Mouse (Mus musculus): ENCODE measurements around the gene Dynll1. TPM values are rescaled to one million over a fixed set of nuclear protein-coding genes. Genes with fewer than 3 reads are reported as not detected.

Gene Dynll1
- total and polyA plus RNA-seq, 3 experiments: 561 to 740 (median 736) TPM

DNA sequence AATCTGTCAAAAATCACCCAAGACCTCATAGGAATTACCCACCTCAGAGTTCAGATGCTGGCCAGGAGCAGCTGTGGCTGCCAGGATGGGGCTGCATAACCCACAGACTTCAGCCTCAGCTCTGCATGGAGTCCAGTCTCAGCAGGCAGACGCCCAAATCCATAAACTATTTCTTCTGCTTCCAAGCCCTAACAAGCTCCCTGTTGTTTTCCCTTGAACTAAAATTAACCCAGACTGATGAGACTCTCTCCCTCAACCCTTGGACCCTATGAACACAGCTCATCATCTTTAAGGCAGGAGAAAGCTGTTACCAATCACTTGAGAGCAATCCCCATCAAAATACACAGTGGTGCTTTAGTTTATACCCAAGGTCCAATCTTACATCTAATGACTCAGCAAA, 45.3 kb downstream of the Dynll1 start:
- no peak overlapping the region for H3K4me3 ChIP-seq (ENCODE audit: control insufficient read depth in 1 of 2, insufficient read depth in 1 of 2, low read depth in 2 of 2, low read length in 2 of 2)
- H3K27ac ChIP-seq (ENCODE audit: control insufficient read depth, low read depth, low read length): no peak overlapping the region
- no peak for DNase-seq (ENCODE audit: low read depth, low spot score)
- H3K9ac ChIP-seq (ENCODE audit: control insufficient read depth, low read depth, low read length, poor library complexity, severe bottlenecking): no peak overlapping the region
- H3K79me2 ChIP-seq (ENCODE audit: control insufficient read depth, insufficient read depth, low read length, poor library complexity): no peaks in the 10 kb centered on the region
- TF ChIP-seq UBTF (IDR thresholded peaks at IDR 0.05; ENCODE audit: borderline replicate concordance, insufficient read depth, low read depth, low read length): no peak
- no peak for TF ChIP-seq ZMIZ1 (IDR thresholded peaks at IDR 0.05; ENCODE audit: low read depth, low read length)
- no peak for TF ChIP-seq MAZ (IDR thresholded peaks at IDR 0.05; ENCODE audit: low read depth, low read length)
- no peak for TF ChIP-seq TBP (IDR thresholded peaks at IDR 0.05; ENCODE audit: low read depth, low read length)
- TF ChIP-seq USF1 (IDR thresholded peaks at IDR 0.05; ENCODE audit: low read depth, low read length): no peak
- TF ChIP-seq ZKSCAN1 (IDR thresholded peaks at IDR 0.05; ENCODE audit: low read depth, low read length): no peak
- no peak for TF ChIP-seq MYB (IDR thresholded peaks at IDR 0.05; ENCODE audit: low read depth, low read length)
- TF ChIP-seq JUND (IDR thresholded peaks at IDR 0.05; ENCODE audit: low read depth, low read length): no peak
- TF ChIP-seq ETS1 (IDR thresholded peaks at IDR 0.05; ENCODE audit: low read depth, low read length): no peak
- no peak for TF ChIP-seq ZC3H11A (IDR thresholded peaks at IDR 0.05; ENCODE audit: low read depth, low read length)
- no peak for TF ChIP-seq EP300 (IDR thresholded peaks at IDR 0.05; ENCODE audit: low read depth in 1 of 2, low read length in 2 of 2)
- no peak for TF ChIP-seq CHD2 (IDR thresholded peaks at IDR 0.05; ENCODE audit: low read length)
- no peak for TF ChIP-seq TAL1 (IDR thresholded peaks at IDR 0.05; ENCODE audit: low read length)
- no peaks in the 10 kb centered on the region for H3K27me3 ChIP-seq (ENCODE audit: control insufficient read depth in 1 of 2, insufficient read depth in 2 of 2, low read length in 2 of 2)
- H3K9me3 ChIP-seq (replicated peaks; ENCODE audit: insufficient read depth, low read length): no peaks in the 10 kb centered on the region
- H3K36me3 ChIP-seq (ENCODE audit: control insufficient read depth in 1 of 2, insufficient read depth in 2 of 2, low read length in 2 of 2): peaks cover 0 to 14% of the 10 kb centered on the region in 2 experiments; a peak in 2 of 4 replicates
- H3K4me1 ChIP-seq (ENCODE audit: control insufficient read depth in 1 of 2, insufficient read depth in 2 of 2, low read length in 2 of 2): no peaks in the 10 kb centered on the region

Other genes starting within 250 kb of the Dynll1 start
- 3.5 and 4.6 TPM in 2 replicates for gene Gm10401, start 202.7 kb downstream of the Dynll1 start, total RNA-seq (2012; rRNA removed)
- gene Gm10401, start 202.7 kb downstream of the Dynll1 start, polyA plus RNA-seq (2012; ENCODE audit: insufficient read depth in 1 of 2, insufficient read length in 2 of 2, low read depth in 1 of 2, low replicate concordance in 2 of 2, missing spikeins in 1 of 2): under 1 TPM in 1 of 2 experiments, not detected in 1; 0.56 TPM
- gene Acads, start 181.7 kb downstream of the Dynll1 start, total RNA-seq (2012; rRNA removed): 31.9 and 35.0 TPM in 2 replicates
- gene Acads, start 181.7 kb downstream of the Dynll1 start, polyA plus RNA-seq (2012; ENCODE audit: insufficient read depth in 1 of 2, insufficient read length in 2 of 2, low read depth in 1 of 2, low replicate concordance in 2 of 2, missing spikeins in 1 of 2): 10 to 100 TPM in 1 of 2 experiments, not detected in 1; 56.5 TPM
- 15.8 and 18.6 TPM in 2 replicates for gene Unc119b, start 166.0 kb downstream of the Dynll1 start, total RNA-seq (2012; rRNA removed)
- 10 to 100 TPM in 1 of 2 experiments, not detected in 1; 25.7 TPM for gene Unc119b, start 166.0 kb downstream of the Dynll1 start, polyA plus RNA-seq (2012; ENCODE audit: insufficient read depth in 1 of 2, insufficient read length in 2 of 2, low read depth in 1 of 2, low replicate concordance in 2 of 2, missing spikeins in 1 of 2)
- gene Mlec, start 142.8 kb downstream of the Dynll1 start, total RNA-seq (2012; rRNA removed): 146 and 167 TPM in 2 replicates
- 100 to 1,000 TPM in 1 of 2 experiments, not detected in 1; 156 TPM for gene Mlec, start 142.8 kb downstream of the Dynll1 start, polyA plus RNA-seq (2012; ENCODE audit: insufficient read depth in 1 of 2, insufficient read length in 2 of 2, low read depth in 1 of 2, low replicate concordance in 2 of 2, missing spikeins in 1 of 2)
- 0.35 and 0.52 TPM in 2 replicates for gene Cabp1, start 106.6 kb downstream of the Dynll1 start, total RNA-seq (2012; rRNA removed)
- gene Cabp1, start 106.6 kb downstream of the Dynll1 start, polyA plus RNA-seq (2012; ENCODE audit: insufficient read depth in 1 of 2, insufficient read length in 2 of 2, low read depth in 1 of 2, low replicate concordance in 2 of 2, missing spikeins in 1 of 2): 1 to 10 TPM in 1 of 2 experiments, not detected in 1; 1.7 TPM
- gene Pop5, start 65.2 kb downstream of the Dynll1 start, total RNA-seq (2012; rRNA removed): 166 and 208 TPM in 2 replicates
- gene Pop5, start 65.2 kb downstream of the Dynll1 start, polyA plus RNA-seq (2012; ENCODE audit: insufficient read depth in 1 of 2, insufficient read length in 2 of 2, low read depth in 1 of 2, low replicate concordance in 2 of 2, missing spikeins in 1 of 2): 100 to 1,000 TPM; 103 to 388 TPM
- 44.4 and 57.3 TPM in 2 replicates for gene Rnf10, start 28.1 kb downstream of the Dynll1 start, total RNA-seq (2012; rRNA removed)
- 100 to 1,000 TPM; 165 to 254 TPM for gene Rnf10, start 28.1 kb downstream of the Dynll1 start, polyA plus RNA-seq (2012; ENCODE audit: insufficient read depth in 1 of 2, insufficient read length in 2 of 2, low read depth in 1 of 2, low replicate concordance in 2 of 2, missing spikeins in 1 of 2)
- gene Coq5, start 21.3 kb downstream of the Dynll1 start, total RNA-seq (2012; rRNA removed): 39.7 and 43.3 TPM in 2 replicates
- 10 to 100 TPM in 1 of 2 experiments, not detected in 1; 40.5 TPM for gene Coq5, start 21.3 kb downstream of the Dynll1 start, polyA plus RNA-seq (2012; ENCODE audit: insufficient read depth in 1 of 2, insufficient read length in 2 of 2, low read depth in 1 of 2, low replicate concordance in 2 of 2, missing spikeins in 1 of 2)
- 80.0 and 98.0 TPM in 2 replicates for gene Srsf9, start 26.2 kb upstream of the Dynll1 start, total RNA-seq (2012; rRNA removed)
- gene Srsf9, start 26.2 kb upstream of the Dynll1 start, polyA plus RNA-seq (2012; ENCODE audit: insufficient read depth in 1 of 2, insufficient read length in 2 of 2, low read depth in 1 of 2, low replicate concordance in 2 of 2, missing spikeins in 1 of 2): 100 to 1,000 TPM in 1 of 2 experiments, not detected in 1; 170 TPM
- gene Gatc, start 40.2 kb upstream of the Dynll1 start, total RNA-seq (2012; rRNA removed): 6.3 and 6.5 TPM in 2 replicates
- 10 to 100 TPM in 1 of 2 experiments, not detected in 1; 32.2 TPM for gene Gatc, start 40.2 kb upstream of the Dynll1 start, polyA plus RNA-seq (2012; ENCODE audit: insufficient read depth in 1 of 2, insufficient read length in 2 of 2, low read depth in 1 of 2, low replicate concordance in 2 of 2, missing spikeins in 1 of 2)
- 50.8 and 63.2 TPM in 2 replicates for gene Triap1, start 40.2 kb upstream of the Dynll1 start, total RNA-seq (2012; rRNA removed)
- gene Triap1, start 40.2 kb upstream of the Dynll1 start, polyA plus RNA-seq (2012; ENCODE audit: insufficient read depth in 1 of 2, insufficient read length in 2 of 2, low read depth in 1 of 2, low replicate concordance in 2 of 2, missing spikeins in 1 of 2): 10 to 100 TPM in 1 of 2 experiments, not detected in 1; 59.2 TPM
- gene Cox6a1, start 48.0 kb upstream of the Dynll1 start, total RNA-seq (2012; rRNA removed): 725 and 749 TPM in 2 replicates
- gene Cox6a1, start 48.0 kb upstream of the Dynll1 start, polyA plus RNA-seq (2012; ENCODE audit: insufficient read depth in 1 of 2, insufficient read length in 2 of 2, low read depth in 1 of 2, low replicate concordance in 2 of 2, missing spikeins in 1 of 2): 1,000 to 10,000 TPM in 1 of 2 experiments, 100 to 1,000 TPM in 1; 328 to 1,215 TPM
- 3.1 and 3.5 TPM in 2 replicates for gene Msi1, start 128.6 kb upstream of the Dynll1 start, total RNA-seq (2012; rRNA removed)
- gene Msi1, start 128.6 kb upstream of the Dynll1 start, polyA plus RNA-seq (2012; ENCODE audit: insufficient read depth in 1 of 2, insufficient read length in 2 of 2, low read depth in 1 of 2, low replicate concordance in 2 of 2, missing spikeins in 1 of 2): 1 to 10 TPM in 1 of 2 experiments, not detected in 1; 5.7 TPM
- gene Pla2g1b, start 165.3 kb upstream of the Dynll1 start, total RNA-seq (2012; rRNA removed): 0.58 and 0.92 TPM in 2 replicates
- 1 to 10 TPM in 1 of 2 experiments, not detected in 1; 6.6 TPM for gene Pla2g1b, start 165.3 kb upstream of the Dynll1 start, polyA plus RNA-seq (2012; ENCODE audit: insufficient read depth in 1 of 2, insufficient read length in 2 of 2, low read depth in 1 of 2, low replicate concordance in 2 of 2, missing spikeins in 1 of 2)
- gene Sirt4, start 183.7 kb upstream of the Dynll1 start, total RNA-seq (2012; rRNA removed): 7.6 and 9.2 TPM in 2 replicates
- gene Sirt4, start 183.7 kb upstream of the Dynll1 start, polyA plus RNA-seq (2012; ENCODE audit: insufficient read depth in 1 of 2, insufficient read length in 2 of 2, low read depth in 1 of 2, low replicate concordance in 2 of 2, missing spikeins in 1 of 2): 10 to 100 TPM in 1 of 2 experiments, not detected in 1; 10.3 TPM
- gene Pxn, start 205.7 kb upstream of the Dynll1 start, total RNA-seq (2012; rRNA removed): 12.7 and 15.2 TPM in 2 replicates
- 100 to 1,000 TPM in 1 of 2 experiments, 10 to 100 TPM in 1; 29.2 to 167 TPM for gene Pxn, start 205.7 kb upstream of the Dynll1 start, polyA plus RNA-seq (2012; ENCODE audit: insufficient read depth in 1 of 2, insufficient read length in 2 of 2, low read depth in 1 of 2, low replicate concordance in 2 of 2, missing spikeins in 1 of 2)

All from MEL (cell line).